Mouse (Mus musculus): ENCODE data around the gene Tcf7l1. TPM values are rescaled to one million over a fixed set of nuclear protein-coding genes. Genes with fewer than 3 reads are reported as not detected.

Tcf7l1 gene
- polyA plus RNA-seq, 1 experiment from 2014 or later, result 21.7 TPM

- no peak overlapping the region for H3K9ac ChIP-seq (replicated peaks)
- no peak for ATAC-seq (ENCODE audit: low FRiP score, low read depth)
- peaks cover 12% of the 10 kb centered on the region; the same call in 1 of the 2 replicates for H3K27me3 ChIP-seq
- H3K4me2 ChIP-seq (replicated peaks), result no peak overlapping the region
- peaks cover 46% of the 10 kb centered on the region for H3K4me1 ChIP-seq
- H3K4me3 ChIP-seq, result no peak overlapping the region
- H3K27ac ChIP-seq (replicated peaks), result 0 out of 2 replicates have a peak overlapping the region, but pooled peaks have one; percentile 25
- H3K9me3 ChIP-seq, result no peaks in the 10 kb centered on the region
- H3K36me3 ChIP-seq, result no peaks in the 10 kb centered on the region
Observed at GRCm38 (mm10) chr6:72673751-72674150, 115.3 kb downstream of the Tcf7l1 start.

- no peak overlapping the region for H3K27ac ChIP-seq (replicated peaks)
- 80% methylated on average over 8 of the region's 8 CpGs for WGBS
Observed at GRCm38 (mm10) chr6:72671129-72671528, 117.9 kb downstream of the Tcf7l1 start.

GRCm38 (mm10) chr6:72667021-72667420 is 122.0 kb downstream of the Tcf7l1 start:
- 73% methylated on average over 4 of the region's 4 CpGs for WGBS
- ATAC-seq (ENCODE audit: low FRiP score, low read depth), result no peak
- Histone ChIP-seq H3K4me1 (no peaks in the 10 kb centered on the region), H3K9me3 (no peaks in the 10 kb centered on the region), H3K4me3 (no peak overlapping the region), H3K27ac (replicated peaks) (no peak overlapping the region), H3K9ac (replicated peaks) (no peak overlapping the region), H3K4me2 (replicated peaks) (no peak overlapping the region), H3K36me3 (no peaks in the 10 kb centered on the region), H3K27me3 (0 out of 2 replicates have a peak, but pooled peaks cover 3% of the 10 kb centered on the region)

More at GRCm38 (mm10) chr6:72671129-72671528, 117.9 kb downstream of the Tcf7l1 start:
- peaks cover 20% of the 10 kb centered on the region for H3K4me1 ChIP-seq
- peaks cover 9% of the 10 kb centered on the region; the same call in 1 of the 2 replicates for H3K27me3 ChIP-seq
- no peak overlapping the region for H3K4me3 ChIP-seq
- no peak overlapping the region for H3K9ac ChIP-seq (replicated peaks)
- H3K9me3 ChIP-seq, result no peaks in the 10 kb centered on the region
- no peak for ATAC-seq (ENCODE audit: low FRiP score, low read depth)
- no peak overlapping the region for H3K4me2 ChIP-seq (replicated peaks)
- no peaks in the 10 kb centered on the region for H3K36me3 ChIP-seq

GRCm38 (mm10) chr6:72664290-72664689 is 124.8 kb downstream of the Tcf7l1 start:
- no peaks in the 10 kb centered on the region for H3K4me1 ChIP-seq
- no peak overlapping the region for H3K9ac ChIP-seq (replicated peaks)
- no peak overlapping the region for H3K4me2 ChIP-seq (replicated peaks)
- no peaks in the 10 kb centered on the region for H3K27me3 ChIP-seq
- no peak overlapping the region for H3K27ac ChIP-seq (replicated peaks)
- H3K4me3 ChIP-seq, result no peak overlapping the region
- H3K36me3 ChIP-seq, result no peaks in the 10 kb centered on the region
- WGBS, result 81% methylated on average over 8 of the region's 8 CpGs
- no peak for ATAC-seq (ENCODE audit: low FRiP score, low read depth)
- no peaks in the 10 kb centered on the region for H3K9me3 ChIP-seq

- no peak overlapping the region for H3K27ac ChIP-seq (replicated peaks)
- WGBS, result 16% methylated on average over 1 of the region's 1 CpGs
- no peak overlapping the region for H3K9ac ChIP-seq (replicated peaks)
- no peak overlapping the region for H3K4me3 ChIP-seq
- no peak for ATAC-seq (ENCODE audit: low FRiP score, low read depth)
- H3K4me1 ChIP-seq, result no peaks in the 10 kb centered on the region
- H3K4me2 ChIP-seq (replicated peaks), result no peak overlapping the region
- no peaks in the 10 kb centered on the region for H3K9me3 ChIP-seq
- no peaks in the 10 kb centered on the region for H3K27me3 ChIP-seq
- no peaks in the 10 kb centered on the region for H3K36me3 ChIP-seq
Observed at GRCm38 (mm10) chr6:72663000-72663399, 126.1 kb downstream of the Tcf7l1 start.

GRCm38 (mm10) chr6:72660391-72660720 is 128.7 kb downstream of the Tcf7l1 start:
- H3K36me3 ChIP-seq, result no peaks in the 10 kb centered on the region
- H3K9me3 ChIP-seq, result no peaks in the 10 kb centered on the region
- ATAC-seq (ENCODE audit: low FRiP score, low read depth), result no peak
- WGBS, result 91% methylated on average over 6 of the region's 6 CpGs
- H3K4me1 ChIP-seq, result peaks cover 14% of the 10 kb centered on the region; the same call in 1 of the 2 replicates
- H3K4me2 ChIP-seq (replicated peaks), result no peak overlapping the region
- no peak overlapping the region for H3K9ac ChIP-seq (replicated peaks)
- no peak overlapping the region for H3K27ac ChIP-seq (replicated peaks)
- no peaks in the 10 kb centered on the region for H3K27me3 ChIP-seq
- no peak overlapping the region for H3K4me3 ChIP-seq

- Histone ChIP-seq H3K36me3 (no peaks in the 10 kb centered on the region), H3K27ac (replicated peaks) (no peak overlapping the region), H3K9me3 (no peaks in the 10 kb centered on the region), H3K4me1 (peaks cover 17% of the 10 kb centered on the region; the same call in 1 of the 2 replicates), H3K27me3 (no peaks in the 10 kb centered on the region), H3K4me3 (no peak overlapping the region), H3K9ac (replicated peaks) (no peak overlapping the region), H3K4me2 (replicated peaks) (no peak overlapping the region)
- WGBS, result 92% methylated on average over 8 of the region's 8 CpGs
- no peak for ATAC-seq (ENCODE audit: low FRiP score, low read depth)
Observed at GRCm38 (mm10) chr6:72659717-72660390, 129.2 kb downstream of the Tcf7l1 start.

- H3K4me3 ChIP-seq, result no peak overlapping the region
- no peak for ATAC-seq (ENCODE audit: low FRiP score, low read depth)
- 63% methylated on average over 3 of the region's 3 CpGs for WGBS
- H3K9me3 ChIP-seq, result no peaks in the 10 kb centered on the region
- H3K27me3 ChIP-seq, result no peaks in the 10 kb centered on the region
- no peak overlapping the region for H3K9ac ChIP-seq (replicated peaks)
- H3K36me3 ChIP-seq, result no peaks in the 10 kb centered on the region
- H3K4me2 ChIP-seq (replicated peaks), result no peak overlapping the region
- H3K27ac ChIP-seq (replicated peaks), result no peak overlapping the region
- peaks cover 30% of the 10 kb centered on the region; the same call in 1 of the 2 replicates for H3K4me1 ChIP-seq
Observed at GRCm38 (mm10) chr6:72658006-72658405, 131.0 kb downstream of the Tcf7l1 start.

GRCm38 (mm10) chr6:72656053-72656442 is 133.0 kb downstream of the Tcf7l1 start:
- no peak overlapping the region for H3K4me3 ChIP-seq
- no peak for ATAC-seq (ENCODE audit: low FRiP score, low read depth)
- no peaks in the 10 kb centered on the region for H3K9me3 ChIP-seq
- H3K27me3 ChIP-seq, result no peaks in the 10 kb centered on the region
- H3K4me1 ChIP-seq, result peaks cover 30% of the 10 kb centered on the region; the same call in 1 of the 2 replicates
- H3K27ac ChIP-seq (replicated peaks), result no peak overlapping the region
- peak overlapping the region; percentile 47; the same call in 1 of the 2 replicates for H3K4me2 ChIP-seq (replicated peaks)
- 87% methylated on average over 7 of the region's 7 CpGs for WGBS
- H3K9ac ChIP-seq (replicated peaks), result no peak overlapping the region
- no peaks in the 10 kb centered on the region for H3K36me3 ChIP-seq

GRCm38 (mm10) chr6:72655309-72656052 is 133.6 kb downstream of the Tcf7l1 start:
- 35% methylated on average over 20 of the region's 20 CpGs for WGBS
- H3K4me3 ChIP-seq, result peak overlapping the region; percentile 36

GRCm38 (mm10) chr6:72654355-72654754 is 134.7 kb downstream of the Tcf7l1 start:
- Histone ChIP-seq H3K27me3 (no peaks in the 10 kb centered on the region), H3K9ac (replicated peaks) (no peak overlapping the region), H3K9me3 (no peaks in the 10 kb centered on the region), H3K4me2 (replicated peaks) (no peak overlapping the region), H3K27ac (replicated peaks) (no peak overlapping the region), H3K4me1 (peaks cover 30% of the 10 kb centered on the region; the same call in 1 of the 2 replicates), H3K36me3 (no peaks in the 10 kb centered on the region), H3K4me3 (no peak overlapping the region)
- ATAC-seq (ENCODE audit: low FRiP score, low read depth), result no peak
- WGBS, result 95% methylated on average over 6 of the region's 6 CpGs

More at GRCm38 (mm10) chr6:72655309-72656052, 133.6 kb downstream of the Tcf7l1 start:
- Histone ChIP-seq H3K27me3 (no peaks in the 10 kb centered on the region), H3K9ac (replicated peaks) (peak overlapping the region; percentile 43; the same call in 1 of the 2 replicates), H3K27ac (replicated peaks) (peak overlapping the region; percentile 78), H3K36me3 (no peaks in the 10 kb centered on the region), H3K4me1 (peaks cover 30% of the 10 kb centered on the region; the same call in 1 of the 2 replicates), H3K4me2 (replicated peaks) (peak overlapping the region; percentile 47), H3K9me3 (no peaks in the 10 kb centered on the region)
- peak; percentile 74 for ATAC-seq (ENCODE audit: low FRiP score, low read depth)

- ATAC-seq (ENCODE audit: low FRiP score, low read depth), result no peak
- H3K4me1 ChIP-seq, result peaks cover 30% of the 10 kb centered on the region; the same call in 1 of the 2 replicates
Observed at GRCm38 (mm10) chr6:72653419-72653818, 135.6 kb downstream of the Tcf7l1 start.

More at GRCm38 (mm10) chr6:72653419-72653818, 135.6 kb downstream of the Tcf7l1 start:
- Histone ChIP-seq H3K4me3 (no peak overlapping the region), H3K9ac (replicated peaks) (no peak overlapping the region), H3K27me3 (no peaks in the 10 kb centered on the region), H3K9me3 (no peaks in the 10 kb centered on the region), H3K36me3 (no peaks in the 10 kb centered on the region), H3K4me2 (replicated peaks) (no peak overlapping the region), H3K27ac (replicated peaks) (no peak overlapping the region)
- WGBS, result 57% methylated on average over 7 of the region's 7 CpGs

Measured in midbrain, embryonic 12.5 days (tissue).